Mouse (Mus musculus) 3134 (cell line): Measurements from ENCODE around the gene Lyl1.

Experiments used
- DNase-seq: peaks from one replicate; pipeline ENCODE4 v3.0.0-alpha.2; 2011; ENCODE audit warnings: low spot score; ENCODE audit not compliant: insufficient read length; ENCODE audit errors: extremely low read depth

Gene Lyl1

GRCm38 (mm10) chr8:84702561-84702960 lies 1.3 kb downstream of the Lyl1 start:
- DNase-seq = no peak

DNA sequence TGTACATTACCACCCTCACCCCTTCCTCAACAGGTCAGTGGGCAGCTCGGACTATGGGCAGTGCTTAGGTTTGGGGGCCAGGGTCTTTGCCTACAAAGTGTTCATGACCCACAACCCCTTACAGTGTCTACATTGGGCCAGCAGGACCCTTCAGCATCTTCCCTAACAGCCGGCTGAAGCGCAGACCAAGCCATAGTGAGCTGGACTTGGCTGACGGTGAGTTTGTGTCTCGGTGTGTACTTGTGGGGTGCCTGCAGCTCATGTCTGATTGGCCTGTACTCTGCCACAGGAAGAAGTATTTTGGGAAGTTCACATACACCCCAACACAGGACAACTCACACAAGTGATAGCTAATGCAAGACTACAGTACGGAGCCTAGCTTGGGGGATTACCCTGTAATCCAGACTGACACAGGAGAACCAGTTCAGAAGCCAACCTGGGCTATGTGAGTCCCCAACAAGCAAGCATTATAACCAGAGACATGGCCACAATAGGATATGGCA lies 1.8 kb downstream of the Lyl1 start:
- no peak for DNase-seq

DNA sequence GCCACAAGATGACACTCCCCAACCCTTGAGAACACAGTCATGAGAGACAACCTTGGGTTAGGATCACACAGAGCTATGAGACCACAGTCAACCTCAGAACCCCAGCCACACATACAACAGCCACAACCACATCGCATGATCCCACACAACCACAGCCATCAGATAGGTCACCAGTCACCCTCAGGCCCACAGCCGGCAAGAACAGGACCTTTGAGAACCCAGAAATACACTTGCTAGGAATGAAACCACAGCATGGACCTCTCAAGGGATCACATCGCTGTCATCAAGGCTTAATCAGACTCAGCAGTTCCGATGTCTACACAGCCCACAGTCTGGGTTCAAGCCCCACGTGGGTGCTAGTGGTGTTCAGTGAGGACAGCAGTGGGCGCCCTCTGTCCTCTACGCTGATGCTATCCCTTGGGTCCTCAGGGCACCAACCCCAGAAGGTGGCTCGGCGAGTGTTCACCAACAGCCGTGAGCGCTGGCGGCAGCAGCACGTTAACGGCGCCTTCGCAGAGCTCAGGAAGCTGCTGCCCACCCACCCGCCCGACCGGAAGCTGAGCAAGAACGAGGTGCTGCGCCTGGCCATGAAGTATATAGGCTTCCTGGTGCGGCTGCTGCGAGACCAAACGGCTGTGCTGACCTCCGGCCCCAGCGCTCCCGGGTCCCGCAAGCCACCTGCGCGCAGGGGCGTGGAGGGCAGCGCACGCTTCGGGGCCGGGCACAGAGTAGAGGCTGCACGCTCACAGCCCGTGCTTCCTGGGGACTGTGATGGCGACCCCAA lies 2.4 kb downstream of the Lyl1 start:
- no peak for DNase-seq

- no peak for DNase-seq
Measured at GRCm38 (mm10) chr8:84704356-84704755, 3.1 kb downstream of the Lyl1 start.

- DNase-seq = no peak
Measured at GRCm38 (mm10) chr8:84704867-84705831, 3.9 kb downstream of the Lyl1 start.

DNA sequence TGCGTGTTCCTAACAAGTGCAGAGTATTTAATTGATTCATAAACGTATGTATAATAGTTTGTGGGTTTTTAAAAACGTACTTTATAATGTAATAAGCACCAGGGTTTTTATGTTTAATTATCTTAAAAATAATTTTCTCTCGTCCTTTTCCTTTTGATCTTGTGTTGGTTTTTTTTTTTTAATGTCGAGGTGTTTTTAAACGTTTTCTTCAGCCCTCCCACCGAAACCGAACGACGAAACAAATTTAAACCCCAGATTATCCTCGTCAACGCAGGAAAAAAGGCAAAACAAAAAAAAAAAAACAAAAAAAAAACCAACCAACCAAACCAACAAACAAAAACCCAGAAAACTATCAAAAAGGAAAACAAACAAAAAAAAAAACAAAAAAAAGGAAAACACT lies 4.7 kb downstream of the Lyl1 start:
- no peak for DNase-seq

GRCm38 (mm10) chr8:84706610-84707266 lies 5.5 kb downstream of the Lyl1 start:
- no peak for DNase-seq

DNA sequence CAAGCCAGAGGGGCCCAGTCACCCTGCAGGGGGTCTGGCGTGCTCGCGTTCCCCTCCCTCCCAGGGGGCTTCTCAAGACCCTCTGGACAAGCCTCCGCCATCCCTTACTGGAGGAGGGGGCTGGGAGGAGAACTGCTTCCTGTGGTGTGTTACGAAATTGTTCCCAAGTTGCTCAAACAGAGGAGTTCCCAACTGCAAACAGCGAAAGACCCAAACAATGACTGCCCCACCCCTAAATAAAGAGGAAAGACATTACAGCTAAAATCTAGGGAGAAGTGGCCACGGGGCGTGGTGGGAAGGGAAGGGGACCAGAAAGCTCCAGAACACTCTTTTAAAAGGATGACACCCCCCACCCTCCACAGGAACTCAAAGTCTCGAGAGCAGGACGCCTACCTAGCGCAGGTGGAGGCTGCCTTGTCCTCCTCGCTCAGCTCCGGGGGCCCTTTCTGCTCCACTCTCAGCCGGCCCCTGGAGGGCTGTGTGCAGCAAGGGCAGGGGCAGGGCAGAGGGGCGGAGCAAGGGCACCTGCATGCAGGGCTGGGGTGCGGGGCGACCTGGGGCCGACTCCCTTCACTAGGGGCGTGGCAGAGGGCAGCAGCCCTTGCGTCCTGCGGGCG lies 6.1 kb downstream of the Lyl1 start:
- DNase-seq = no peak

DNA sequence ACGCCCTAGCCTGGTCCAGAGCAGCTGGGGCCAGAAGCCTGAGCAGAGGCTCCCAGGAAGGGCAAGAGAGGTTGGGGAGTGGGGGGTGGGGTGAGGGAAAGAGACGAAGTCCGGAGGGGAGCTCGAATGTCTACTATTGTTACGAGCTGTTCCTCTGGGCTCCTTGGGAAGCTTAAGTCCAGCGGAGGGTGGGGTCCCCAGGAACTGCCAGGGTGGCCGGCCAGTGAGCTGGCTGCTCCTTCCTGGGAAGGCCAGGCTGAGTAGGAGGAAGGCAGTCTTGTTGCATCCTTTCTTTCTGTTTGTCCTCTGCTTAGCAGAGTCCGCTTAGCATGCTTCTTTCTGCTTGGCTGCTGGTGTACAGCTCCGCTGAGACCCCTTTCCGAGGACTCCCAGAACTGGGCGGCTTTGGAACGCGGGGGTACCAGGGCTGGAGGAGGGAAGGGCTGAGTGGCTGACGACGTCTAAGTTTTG lies 6.8 kb downstream of the Lyl1 start:
- DNase-seq = no peak

GRCm38 (mm10) chr8:84708774-84709475 lies 7.7 kb downstream of the Lyl1 start:
- DNase-seq = peak; percentile 57

- DNase-seq = no peak
Measured at GRCm38 (mm10) chr8:84709931-84710330, 8.7 kb downstream of the Lyl1 start.

DNA sequence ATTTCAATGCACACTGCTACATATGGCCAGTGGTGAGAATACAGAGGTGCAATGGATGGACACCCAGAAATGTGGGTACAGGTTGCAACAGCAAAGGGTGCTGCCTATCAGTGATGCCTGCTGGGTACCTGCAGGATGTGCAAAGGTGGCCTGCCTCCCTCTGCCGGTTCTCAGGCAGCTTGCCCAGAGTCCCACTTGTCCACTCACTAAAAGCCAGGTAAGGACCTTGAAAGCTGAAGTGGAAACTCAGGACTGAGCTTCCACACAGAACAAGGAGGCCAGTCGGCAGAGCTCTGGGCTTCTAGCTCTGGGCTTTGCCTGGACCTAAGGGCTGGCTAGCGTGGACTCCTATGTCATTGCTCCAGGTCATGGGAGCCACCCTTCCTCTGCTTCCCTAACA lies 10.1 kb downstream of the Lyl1 start:
- no peak for DNase-seq

DNA sequence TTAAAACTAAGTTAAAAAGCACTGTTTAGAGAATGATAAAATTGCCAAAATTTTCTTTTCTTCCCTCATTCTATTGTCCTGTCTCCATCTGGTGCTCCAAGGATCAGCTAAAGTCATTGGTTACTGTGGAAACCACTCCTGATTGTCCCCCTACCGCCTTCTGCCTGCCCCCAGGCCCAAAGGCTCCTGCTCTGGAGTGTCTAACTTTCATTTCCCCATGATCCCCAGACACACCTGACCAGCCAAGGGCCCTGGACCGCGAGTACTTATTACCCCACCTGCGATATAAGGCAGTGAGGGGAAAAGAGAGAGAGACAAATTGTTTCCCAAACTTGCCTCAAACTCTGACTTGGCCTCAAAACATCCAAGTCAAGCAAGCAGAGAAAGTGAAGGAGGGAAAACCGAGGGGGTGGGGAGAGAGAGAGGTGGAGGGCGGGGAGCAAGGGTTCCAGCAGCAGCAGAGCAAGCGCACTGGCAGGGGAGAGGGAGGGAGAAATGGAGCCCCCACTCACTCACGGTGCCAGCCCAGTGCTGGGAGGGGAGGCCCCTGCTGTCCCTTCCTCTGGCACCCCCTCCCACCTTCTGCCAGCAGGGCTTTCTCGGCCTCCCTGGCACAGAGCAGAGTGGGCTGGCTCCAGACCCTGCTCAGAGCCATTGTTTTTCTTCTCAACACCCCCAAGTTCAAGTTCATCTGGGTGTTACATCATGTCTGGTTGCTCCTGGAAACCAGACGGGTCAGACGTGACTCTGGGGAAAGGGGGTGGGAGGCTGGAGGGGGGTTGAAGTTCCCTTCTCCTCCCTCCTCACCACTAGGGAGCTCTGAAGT lies 10.9 kb downstream of the Lyl1 start:
- no peak for DNase-seq

- no peak for DNase-seq
Measured at GRCm38 (mm10) chr8:84712759-84713120, 11.5 kb downstream of the Lyl1 start.

- DNase-seq = no peak
Measured at GRCm38 (mm10) chr8:84713381-84713780, 12.1 kb downstream of the Lyl1 start.

- DNase-seq = no peak
Measured at GRCm38 (mm10) chr8:84714161-84714560, 12.9 kb downstream of the Lyl1 start.

DNA sequence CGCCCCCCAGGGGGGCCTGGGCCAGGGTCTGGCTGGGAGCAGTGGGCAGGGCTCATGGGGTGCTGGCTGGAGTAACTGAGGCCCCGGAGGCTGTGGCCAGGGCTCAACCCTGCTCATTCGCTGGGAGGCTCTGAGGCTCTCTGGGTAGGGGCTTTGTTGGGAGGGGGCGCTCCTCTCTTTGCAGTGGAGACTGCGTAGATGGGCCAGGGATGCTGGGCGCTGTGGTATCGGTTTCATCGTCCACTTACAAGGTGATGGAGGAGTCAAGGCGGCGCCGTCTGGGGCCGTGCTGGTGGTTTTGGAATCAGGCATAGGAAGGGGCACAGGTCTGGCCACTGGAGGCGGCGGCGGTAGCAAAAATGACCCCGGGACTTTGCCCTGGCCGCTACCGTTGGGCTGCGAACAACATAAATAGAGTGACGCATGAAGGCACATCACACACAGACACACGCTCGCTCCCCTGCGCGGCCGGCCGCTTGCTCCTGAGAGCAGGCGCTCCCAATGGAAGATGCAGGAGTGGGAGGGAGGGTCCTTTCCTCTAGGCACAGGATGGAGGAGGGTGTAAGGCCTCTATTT lies 14.7 kb downstream of the Lyl1 start:
- DNase-seq = no peak

- DNase-seq = no peak
Measured at GRCm38 (mm10) chr8:84716790-84717189, 15.5 kb downstream of the Lyl1 start.

DNA sequence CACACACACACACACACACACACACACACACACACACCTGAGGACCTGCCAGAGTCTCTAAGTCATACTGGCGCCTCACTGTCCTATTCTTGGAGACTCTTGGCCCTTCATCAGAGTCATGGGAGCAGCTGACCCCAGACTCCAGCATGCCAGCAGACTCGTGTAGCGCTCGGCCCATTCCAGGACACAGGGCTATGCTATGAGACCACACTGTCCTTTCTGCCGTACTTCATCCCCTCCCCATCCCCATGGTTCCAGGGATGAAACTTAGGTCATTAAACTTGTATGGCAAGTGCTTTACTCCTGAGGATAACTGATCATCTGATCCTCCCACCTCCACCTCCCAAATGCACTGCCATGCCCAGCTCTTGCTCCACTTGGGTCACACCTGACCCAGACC lies 17.2 kb downstream of the Lyl1 start:
- no peak for DNase-seq
